Comparison of ENCODE assay signal across 8 mouse cellular contexts in the genomic region with DNA sequence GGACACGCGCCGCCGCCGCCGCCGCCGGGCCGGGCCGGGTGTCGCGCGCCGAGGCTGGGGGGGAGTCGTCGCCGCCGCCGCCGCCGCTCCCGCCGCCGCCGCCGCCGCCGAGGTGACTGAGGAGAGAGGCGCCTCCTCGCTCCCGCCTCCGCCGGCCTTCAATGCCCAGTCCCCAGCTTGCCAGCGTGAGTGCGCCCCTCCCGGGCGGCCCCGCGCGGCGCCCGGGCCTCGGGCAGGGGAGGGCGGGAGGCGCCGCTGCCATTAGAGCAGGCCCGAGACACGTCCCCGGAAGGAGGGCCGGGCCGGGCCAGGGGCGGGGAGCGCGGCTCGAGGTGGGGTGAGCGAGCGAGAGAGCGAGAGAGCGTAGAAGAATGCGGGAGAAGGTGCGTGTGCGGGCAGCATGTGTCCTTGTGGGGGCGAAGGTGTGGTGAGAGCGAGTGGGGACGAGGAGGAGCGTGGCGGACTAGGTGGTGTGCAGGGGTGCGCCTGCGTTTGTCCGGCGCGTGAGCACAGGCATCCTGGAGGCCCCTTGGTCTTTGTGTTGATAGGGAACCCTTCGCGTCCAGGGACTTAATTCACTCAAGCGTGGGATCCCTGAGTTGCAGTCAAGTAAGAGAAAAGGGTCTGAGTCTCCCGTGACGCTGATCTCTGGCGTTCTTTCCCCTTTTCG. TPM values are rescaled to one million over a fixed set of nuclear protein-coding genes. Genes with fewer than 3 reads are reported as not detected.
DNase-seq lines count a peak whose midpoint lies in the region; ATAC-seq lines count a peak whose summit lies in the region.

No protein-coding gene starts in this region.

- peaks cover 27% of the 10 kb centered on the region for H3K4me1 ChIP-seq in hindbrain, embryonic 12.5 days

- H3K4me3 ChIP-seq in hindbrain, embryonic 12.5 days = peak overlapping the region; percentile 93

- peak; percentile 87 for ATAC-seq in hindbrain, embryonic 12.5 days (ENCODE audit: low FRiP score)

- DNase-seq in MEL-GATA-1-ER (ENCODE audit: extremely low read depth, low read depth) = peak; percentile 39
- peak; percentile 80 for DNase-seq in cerebellum, adult 9-11 months
- peak; percentile 62 to 71 for DNase-seq in frontal cortex, postnatal 10 days (ENCODE audit: low spot score in 2 of 2)
- peak; percentile 67 to 72 for DNase-seq in layer of hippocampus, postnatal 36 days
- peak; percentile 82 for DNase-seq in lung, postnatal 25 days (ENCODE audit: low spot score)
- DNase-seq in ovary, postnatal 36 days (ENCODE audit: low spot score) = peak; percentile 84
- DNase-seq in thymus, postnatal 14 days = peak; percentile 84

- peak overlapping the region; percentile 81 for H3K4me2 ChIP-seq in hindbrain, embryonic 12.5 days (replicated peaks)

- peak overlapping the region; percentile 97 for H3K27ac ChIP-seq in hindbrain, embryonic 12.5 days

- H3K27me3 ChIP-seq in hindbrain, embryonic 12.5 days = no peaks in the 10 kb centered on the region

- 1% methylated on average over 45 of the region's 79 CpGs for WGBS in hindbrain, embryonic 12.5 days

- H3K9ac ChIP-seq in hindbrain, embryonic 12.5 days = peak overlapping the region; percentile 92

- H3K9me3 ChIP-seq in hindbrain, embryonic 12.5 days (replicated peaks) = no peaks in the 10 kb centered on the region

- H3K36me3 ChIP-seq in hindbrain, embryonic 12.5 days = no peaks in the 10 kb centered on the region

RNA-seq across cellular contexts. Expression of gene Ptp4a2, which starts 9.5 kb away (rescaled TPM):
- polyA plus RNA-seq in hindbrain, embryonic 12.5 days (2016; fragmentation: Nextera tagmentation; extraction: Ambion mirVana) = 347 and 360 TPM in 2 replicates
- 100 to 1,000 TPM; 139 to 141 TPM for total RNA-seq in layer of hippocampus, postnatal 36 days (2021)

Comparison
In these comparisons a context has a peak if more than half of its experiments do, and no peak if none do; other contexts are left out.
1. Peak in every context shown above with its lines: DNase-seq, ATAC-seq, H3K4me3 ChIP-seq and H3K27ac ChIP-seq.